ENCODE assay signal across 15 mouse cellular contexts in the genomic region with DNA sequence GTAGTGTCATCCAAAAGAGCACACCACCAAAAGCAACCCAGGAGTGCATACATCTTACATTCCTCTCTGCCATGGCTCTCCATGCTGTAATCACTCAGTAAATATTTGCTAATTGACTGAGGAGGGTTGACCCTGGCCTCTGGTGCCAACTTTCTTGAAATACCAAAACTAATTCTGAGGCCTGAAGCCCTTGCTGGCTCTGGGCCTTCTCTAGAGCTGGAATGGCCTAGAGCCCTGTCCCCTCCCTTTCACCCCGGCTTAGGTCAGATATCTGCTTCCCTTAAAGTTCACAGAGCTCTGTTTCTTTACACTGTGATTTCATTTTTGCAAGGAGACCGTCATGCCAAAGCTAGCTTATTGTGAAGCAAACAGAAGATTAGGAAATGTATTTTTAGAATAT. TPM values are rescaled to one million over a fixed set of nuclear protein-coding genes. Genes with fewer than 3 reads are reported as not detected.
A peak's percentile ranks its signal among the peaks of the same experiment; 100 is the strongest.
DNase-seq lines count a peak whose midpoint lies in the region; TF ChIP-seq lines count a peak whose summit lies in the region.
"Had no signal": no experiment of that assay in that cellular context is flagged by ENCODE, and none has a peak within 500 bp of the region (broad histone marks: within the 10 kb centered on the region; RNA-seq: fewer than 3 reads in every experiment).

No protein-coding gene starts in this region.

- TF ChIP-seq POLR2A in heart, adult 2 months (IDR thresholded peaks at IDR 0.05; ENCODE audit: insufficient read depth, low read depth, low read length) = no peak

- H3K9ac ChIP-seq in heart, adult 2 months (ENCODE audit: low read depth, low read length) = no peak overlapping the region
- H3K9ac ChIP-seq: heart, embryonic 13.5 days; hindbrain, embryonic 12.5 days; limb, embryonic 13.5 days; neural tube, embryonic 13.5 days had no signal

- intact Hi-C loops in heart, adult 2 months (cut with DNase I) = loop anchor here (10.0 kb wide), 1 partner anchor 248 kb away; a partner anchor contains a TSS

- peak overlapping the region; percentile 40 for H3K27ac ChIP-seq in heart, adult 2 months
- H3K27ac ChIP-seq: heart, embryonic 13.5 days; hindbrain, embryonic 12.5 days; limb, embryonic 13.5 days; neural tube, embryonic 13.5 days had no signal

- H3K27me3 ChIP-seq in heart, adult 2 months (ENCODE audit: control insufficient read depth, insufficient read depth, low read length) = no peaks in the 10 kb centered on the region
- H3K27me3 ChIP-seq: heart, embryonic 13.5 days; neural tube, embryonic 13.5 days had no signal

- H3K4me1 ChIP-seq in heart, adult 2 months (ENCODE audit: control insufficient read depth, insufficient read depth, low read length) = peaks cover 19% of the 10 kb centered on the region
- H3K4me1 ChIP-seq: hindbrain, embryonic 12.5 days had no signal

- DNase-seq in heart, adult 2 months = peak in 1 of 2 experiments; percentile 40
- DNase-seq in heart, adult 9 months (ENCODE audit: low spot score in 2 of 2) = no peak
- peak; percentile 28 for DNase-seq in urinary bladder, postnatal 14 days (ENCODE audit: low spot score)
- DNase-seq in urinary bladder, postnatal 4 days (ENCODE audit: low spot score in 2 of 2) = no peak
- DNase-seq in lung, postnatal 25 days (ENCODE audit: low spot score) = peak; percentile 80
- DNase-seq in right cerebral cortex, adult 18-20 months = no peak
- no peak for DNase-seq in thymus, postnatal 10 days (ENCODE audit: low spot score in 2 of 2)
- DNase-seq: cerebellum, postnatal 25 days; thymus, postnatal 36 days had no signal

- no peak for TF ChIP-seq CTCF in heart, adult 2 months (IDR thresholded peaks at IDR 0.05)

- TF ChIP-seq EP300 in heart, adult 2 months (IDR thresholded peaks at IDR 0.05; ENCODE audit: insufficient read depth, low read depth, low read length) = no peak

- no peaks in the 10 kb centered on the region for H3K79me2 ChIP-seq in heart, adult 2 months (replicated peaks; ENCODE audit: control insufficient read depth, insufficient read depth, low read length)

- 7% methylated on average over 2 of the region's 2 CpGs for WGBS in heart, adult 2 months

- H3K36me3 ChIP-seq in heart, adult 2 months (ENCODE audit: control insufficient read depth, insufficient read depth, low read length) = peaks cover 2% of the 10 kb centered on the region; the same call in 1 of the 2 replicates
- H3K36me3 ChIP-seq: heart, embryonic 13.5 days; hindbrain, embryonic 12.5 days; limb, embryonic 13.5 days; neural tube, embryonic 13.5 days had no signal

- H3K4me3 ChIP-seq in heart, adult 2 months = no peak overlapping the region
- H3K4me3 ChIP-seq: erythroblast, embryonic 14.5 days; heart, embryonic 13.5 days; hindbrain, embryonic 12.5 days; limb, embryonic 13.5 days; megakaryocyte, embryonic 14.5 days; neural tube, embryonic 13.5 days had no signal

RNA-seq across cellular contexts. Expression of a gene that starts 6.5 kb away (rescaled TPM):
- total RNA-seq in heart, adult 2 months (2021) = 10 to 100 TPM; 30.0 to 41.7 TPM
- polyA plus RNA-seq in heart, adult 2 months (2012; rRNA removed) = 32.9 and 44.0 TPM in 2 replicates

Comparison
In these comparisons a context has a peak if more than half of its experiments do, and no peak if none do; other contexts are left out.
1. DNase-seq: peak in urinary bladder, postnatal 14 days (single experiment) and lung, postnatal 25 days (single experiment); none in heart, adult 9 months (0 of 2), urinary bladder, postnatal 4 days (0 of 2), right cerebral cortex, adult 18-20 months (single experiment) and thymus, postnatal 10 days (0 of 2).